Mouse (Mus musculus) left cerebral cortex, postnatal 14 days (tissue): ENCODE measurements around the gene Abcf3. TPM values are rescaled to one million over a fixed set of nuclear protein-coding genes. Genes with fewer than 3 reads are reported as not detected.

Experiments used
- DNase-seq, 2 experiments: peaks; one replicate each; pipeline ENCODE4 v3.0.0; 2021 to 2022; ENCODE audit warnings: low spot score in 2 of 2, mixed read lengths in 1 of 2
- intact Hi-C: fragments of 180-260 bp; cut with DNase I; formaldehyde crosslinking; loops from one replicate; pipeline ENCODE4 v1.15.1; 2025
- long read RNA-seq, 2 experiments: library from polyadenylated mRNA; stranded (forward); transcript quantifications; one replicate each; pipeline ENCODE4 v2.0.0; 2021
- total RNA-seq, 2 experiments: library from RNA; stranded (reverse); gene quantifications; 2 replicates each; pipeline ENCODE4 v1.2.3; 2021

Gene Abcf3
- total RNA-seq = 10 to 100 TPM; 82.9 to 86.5 TPM
- long read RNA-seq, experiment 1, transcript Abcf3-201 (21 exons, 3,090 nt) = major isoform, 58 of 79 reads
- long read RNA-seq, experiment 1, partial matches to known transcripts = 12 of 79 reads
- long read RNA-seq, experiment 1, other reads (novel, unspliced or antisense) = 9 of 79 reads
- long read RNA-seq, experiment 2, transcript Abcf3-201 (21 exons, 3,090 nt) = major isoform, 65 of 88 reads
- long read RNA-seq, experiment 2, partial matches to known transcripts = 11 of 88 reads
- long read RNA-seq, experiment 2, other reads (novel, unspliced or antisense) = 12 of 88 reads

- intact Hi-C loops = loop anchor here (5.0 kb wide), 1 partner anchor 41 kb away; no protein-coding TSS in a partner anchor
- peak; percentile 98 for DNase-seq
These were observed at the start of gene Abcf3 for GRCm38 (mm10) chr16:20548096-20548948. Gene Abcf3, plus strand, starts transcription at chr16:20548577.

- peak; percentile 92 to 93 for DNase-seq
- intact Hi-C loops = loop anchor here (5.0 kb wide), 1 partner anchor 143 kb away; no protein-coding TSS in a partner anchor
These were observed 49.5 kb upstream of the Abcf3 start, which contains the start of gene Eif2b5 for GRCm38 (mm10) chr16:20498677-20499475. Gene Eif2b5, plus strand, starts transcription at chr16:20498817.

- intact Hi-C loops = loop anchor here (5.0 kb wide), 2 partner anchors 41 to 156 kb away; partner anchors contain the start of gene Abcf3
- DNase-seq = no peak
These were observed 42.4 kb upstream of the Abcf3 start for GRCm38 (mm10) chr16:20506000-20506399.

GRCm38 (mm10) chr16:20509349-20509748 lies 39.0 kb upstream of the Abcf3 start:
- peak in 1 of 2 experiments; percentile 38 for DNase-seq
- intact Hi-C loops = loop anchor here (5.0 kb wide), 2 partner anchors 38 to 153 kb away; partner anchors contain the start of gene Abcf3

GRCm38 (mm10) chr16:20511277-20511847 lies 37.0 kb upstream of the Abcf3 start:
- no peak for DNase-seq
- intact Hi-C loops = no loop called here

GRCm38 (mm10) chr16:20516032-20516431 lies 32.3 kb upstream of the Abcf3 start:
- intact Hi-C loops = loop anchor here (5.0 kb wide), 1 partner anchor 126 kb away; no protein-coding TSS in a partner anchor
- DNase-seq = no peak

- DNase-seq = peak; percentile 78 to 85
- intact Hi-C loops = loop anchor here (5.0 kb wide), 1 partner anchor 126 kb away; no protein-coding TSS in a partner anchor
These were observed 31.6 kb upstream of the Abcf3 start, which contains the start of gene Dvl3 for GRCm38 (mm10) chr16:20516726-20517201. Gene Dvl3, plus strand, starts transcription at chr16:20516982.

GRCm38 (mm10) chr16:20517216-20517615 lies 31.2 kb upstream of the Abcf3 start:
- peak in 1 of 2 experiments; percentile 15 for DNase-seq
- intact Hi-C loops = loop anchor here (5.0 kb wide), 1 partner anchor 125 kb away; no protein-coding TSS in a partner anchor

- intact Hi-C loops = loop anchor here (5.0 kb wide), 1 partner anchor 124 kb away; no protein-coding TSS in a partner anchor
- no peak for DNase-seq
These were observed 30.5 kb upstream of the Abcf3 start for GRCm38 (mm10) chr16:20517701-20518374.

GRCm38 (mm10) chr16:20523886-20524285 lies 24.5 kb upstream of the Abcf3 start:
- intact Hi-C loops = no loop called here
- no peak for DNase-seq

- DNase-seq = no peak
- intact Hi-C loops = no loop called here
These were observed 19.6 kb upstream of the Abcf3 start for GRCm38 (mm10) chr16:20528779-20529178.

- intact Hi-C loops = no loop called here
- DNase-seq = peak in 1 of 2 experiments; percentile 22
These were observed 19.0 kb upstream of the Abcf3 start for GRCm38 (mm10) chr16:20529375-20529774.

- intact Hi-C loops = no loop called here
- no peak for DNase-seq
These were observed 17.4 kb upstream of the Abcf3 start for GRCm38 (mm10) chr16:20530941-20531340.

GRCm38 (mm10) chr16:20534617-20535295 lies 13.6 kb upstream of the Abcf3 start:
- no peak for DNase-seq
- intact Hi-C loops = no loop called here

- intact Hi-C loops = no loop called here
- peak; percentile 95 to 99 for DNase-seq
These were observed 12.9 kb upstream of the Abcf3 start, which contains the start of gene Ap2m1 for GRCm38 (mm10) chr16:20535296-20536080. Gene Ap2m1, plus strand, starts transcription at chr16:20535478.

- intact Hi-C loops = no loop called here
These were observed 12.2 kb upstream of the Abcf3 start for GRCm38 (mm10) chr16:20536081-20536665.

More at GRCm38 (mm10) chr16:20536081-20536665, 12.2 kb upstream of the Abcf3 start:
- DNase-seq = no peak
